Mouse (Mus musculus): ENCODE results near the gene Pomt1. TPM values are rescaled to one million over a fixed set of nuclear protein-coding genes. Genes with fewer than 3 reads are reported as not detected.

Gene Pomt1
- polyA plus RNA-seq, 1 experiment from 2014 or later: 27.2 TPM

DNA sequence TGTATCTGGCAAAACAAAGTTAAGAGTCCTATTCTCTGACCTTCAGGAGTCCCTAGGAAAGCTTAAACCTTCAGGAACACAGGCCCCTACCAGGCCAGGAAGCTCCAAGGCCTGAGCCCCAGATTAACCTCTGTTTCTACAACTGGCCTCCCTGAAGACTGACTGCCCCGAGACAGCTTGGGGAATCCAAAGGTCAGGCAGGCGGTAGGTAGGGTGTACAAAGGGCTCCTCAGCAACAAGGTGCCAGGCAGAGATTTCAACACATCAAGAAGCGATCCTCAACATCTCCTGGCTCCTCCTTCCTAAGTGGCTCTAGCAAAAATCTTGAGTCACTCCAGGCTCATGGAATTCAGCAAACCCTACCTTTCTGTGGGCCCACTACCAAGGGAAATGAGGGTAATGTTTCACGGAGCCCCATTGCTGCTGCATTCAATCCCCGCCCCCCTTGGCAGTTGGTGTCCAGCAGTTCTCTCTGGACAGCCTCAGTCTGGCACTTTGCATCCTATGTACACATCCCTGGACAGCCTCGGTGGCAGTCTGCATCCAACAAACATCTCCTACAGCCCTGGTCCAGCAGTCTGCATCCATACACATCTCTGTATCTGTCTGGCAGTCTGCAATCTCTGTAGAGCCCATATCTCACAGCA, 22.6 kb downstream of the Pomt1 start:
- Histone ChIP-seq H3K9me3 (no peaks in the 10 kb centered on the region), H3K36me3 (peaks cover 45% of the 10 kb centered on the region), H3K27ac (peak overlapping the region; percentile 91), H3K4me1 (replicated peaks) (peaks cover 23% of the 10 kb centered on the region), H3K27me3 (ENCODE audit: insufficient read depth, poor library complexity, severe bottlenecking) (no peaks in the 10 kb centered on the region), H3K4me3 (peak overlapping the region; percentile 90)
- WGBS: 68% methylated on average over 6 of the region's 6 CpGs
- DNase-seq (ENCODE audit: low spot score): no peak

DNA sequence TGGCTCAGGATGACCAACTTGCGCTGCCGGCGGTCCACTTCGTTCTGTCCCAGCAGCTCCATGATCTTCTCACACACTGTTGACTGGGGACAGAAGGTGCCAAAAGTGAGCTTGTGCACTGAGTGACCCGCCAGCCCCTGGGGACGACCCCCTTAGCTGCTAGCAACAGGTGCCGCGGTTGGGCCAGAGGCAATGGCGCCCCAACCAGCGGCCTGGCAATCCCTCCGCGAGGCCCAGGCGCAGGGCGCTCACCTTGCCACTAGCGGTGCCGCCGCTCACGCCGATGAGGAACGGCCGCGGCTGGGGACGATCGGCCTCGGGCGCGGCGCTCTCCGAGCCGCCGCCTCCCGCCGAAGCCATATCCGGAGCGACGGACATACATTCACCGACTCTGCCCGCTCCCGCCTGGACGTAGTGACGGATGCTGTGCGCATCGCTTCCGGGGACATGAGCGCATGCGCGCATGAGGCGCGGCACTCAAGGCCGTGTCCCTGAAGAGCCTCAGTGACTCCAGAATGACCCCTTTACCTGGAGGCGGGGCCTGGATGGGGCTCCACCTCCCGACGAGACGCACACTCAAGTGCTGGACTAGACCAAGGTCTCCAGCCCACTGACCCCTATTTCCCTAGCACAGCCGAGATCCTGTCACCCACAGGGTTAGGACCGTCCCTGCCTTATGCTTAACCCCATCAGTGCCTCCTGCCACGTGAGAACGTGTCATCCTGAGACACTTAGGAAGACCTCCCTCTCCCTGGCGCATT, 23.4 kb downstream of the Pomt1 start, which contains the start of gene Uck1:
Uck1 (minus strand) TSS at position 503 of the 761 bp plus-strand sequence.
- 2% methylated on average over 59 of the region's 59 CpGs for WGBS
- Histone ChIP-seq H3K27me3 (ENCODE audit: insufficient read depth, poor library complexity, severe bottlenecking) (no peaks in the 10 kb centered on the region), H3K36me3 (peaks cover 37% of the 10 kb centered on the region), H3K4me1 (replicated peaks) (peaks cover 23% of the 10 kb centered on the region), H3K4me3 (peak within 1 kb of the TSS; percentile 90), H3K9me3 (no peaks in the 10 kb centered on the region), H3K27ac (peak within 1 kb of the TSS; percentile 91)
- DNase-seq (ENCODE audit: low spot score): peak; percentile 90

DNA sequence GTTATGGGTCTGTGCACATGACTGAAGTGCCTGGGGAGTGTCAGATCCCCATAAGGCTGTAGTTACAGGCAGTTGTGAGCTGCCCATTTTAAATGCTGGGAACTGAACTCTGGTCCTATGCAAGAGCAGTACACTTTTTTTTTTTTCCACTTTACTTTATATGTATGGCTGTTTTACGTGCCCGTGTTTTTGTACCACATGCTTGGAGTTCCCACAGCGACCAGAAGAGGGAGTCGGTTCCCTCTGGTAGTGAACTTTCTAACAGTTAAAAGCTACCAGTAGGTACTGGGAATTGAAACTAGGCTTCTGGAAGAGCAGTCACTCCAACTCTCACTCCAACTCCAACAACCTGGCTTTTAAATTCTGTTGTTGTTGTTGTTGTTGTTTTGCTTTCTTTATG, 24.2 kb downstream of the Pomt1 start:
- Histone ChIP-seq H3K9me3 (no peaks in the 10 kb centered on the region), H3K36me3 (peaks cover 31% of the 10 kb centered on the region), H3K27ac (no peak overlapping the region), H3K4me1 (replicated peaks) (peaks cover 23% of the 10 kb centered on the region), H3K4me3 (peak overlapping the region; percentile 90; the same call in 1 of the 2 replicates), H3K27me3 (ENCODE audit: insufficient read depth, poor library complexity, severe bottlenecking) (no peaks in the 10 kb centered on the region)
- 23% methylated on average over 4 of the region's 4 CpGs for WGBS
- peak; percentile 38 for DNase-seq (ENCODE audit: low spot score)

DNA sequence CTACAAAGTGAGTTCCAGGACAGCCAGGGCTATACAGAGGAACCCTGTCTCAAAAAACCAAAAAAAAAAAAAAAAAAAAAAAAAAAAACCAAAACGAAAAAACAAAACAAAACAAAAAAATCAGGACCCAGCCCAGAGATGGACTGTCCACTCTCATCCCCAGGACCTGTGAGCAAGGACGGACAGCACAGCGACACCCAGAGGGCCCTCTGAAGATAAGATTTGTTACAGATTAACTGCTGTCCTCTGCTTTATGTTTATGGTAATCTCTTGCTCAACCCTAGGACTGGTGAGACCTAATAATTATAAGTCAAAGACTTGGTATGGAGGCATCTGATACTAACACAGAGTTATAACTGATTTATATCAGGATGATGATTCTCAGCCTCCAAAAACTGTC, 39.4 kb downstream of the Pomt1 start:
- no peak for DNase-seq (ENCODE audit: low spot score)
- Histone ChIP-seq H3K27ac (no peak overlapping the region), H3K36me3 (peaks cover 43% of the 10 kb centered on the region), H3K4me3 (no peak overlapping the region), H3K27me3 (ENCODE audit: insufficient read depth, poor library complexity, severe bottlenecking) (no peaks in the 10 kb centered on the region), H3K9me3 (no peaks in the 10 kb centered on the region), H3K4me1 (replicated peaks) (no peaks in the 10 kb centered on the region)
- WGBS: 85% methylated on average over 3 of the region's 3 CpGs

DNA sequence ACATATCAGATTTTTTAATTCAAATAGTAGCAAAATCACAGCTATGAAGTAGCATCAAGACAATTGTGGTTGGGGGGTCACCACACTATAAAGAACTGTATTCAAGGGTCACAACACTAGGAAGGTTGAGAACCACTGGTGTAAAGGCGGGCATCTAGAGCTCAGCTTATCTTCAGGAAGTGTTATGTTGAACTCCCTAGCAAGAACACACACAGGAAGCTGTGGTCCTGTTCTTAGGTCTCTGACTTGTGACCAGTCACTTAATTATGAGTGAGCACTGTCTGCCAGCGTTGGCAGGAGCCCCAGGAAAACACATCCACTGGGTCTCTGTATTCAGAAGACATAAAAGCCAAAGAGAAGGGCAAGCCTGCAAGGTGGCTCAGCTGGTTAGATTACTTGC, 45.9 kb downstream of the Pomt1 start:
- Histone ChIP-seq H3K36me3 (peaks cover 87% of the 10 kb centered on the region), H3K4me3 (no peak overlapping the region), H3K27me3 (ENCODE audit: insufficient read depth, poor library complexity, severe bottlenecking) (no peaks in the 10 kb centered on the region), H3K27ac (no peak overlapping the region), H3K4me1 (replicated peaks) (peaks cover 11% of the 10 kb centered on the region), H3K9me3 (no peaks in the 10 kb centered on the region)
- 92% methylated on average over 2 of the region's 2 CpGs for WGBS
- DNase-seq (ENCODE audit: low spot score): no peak

DNA sequence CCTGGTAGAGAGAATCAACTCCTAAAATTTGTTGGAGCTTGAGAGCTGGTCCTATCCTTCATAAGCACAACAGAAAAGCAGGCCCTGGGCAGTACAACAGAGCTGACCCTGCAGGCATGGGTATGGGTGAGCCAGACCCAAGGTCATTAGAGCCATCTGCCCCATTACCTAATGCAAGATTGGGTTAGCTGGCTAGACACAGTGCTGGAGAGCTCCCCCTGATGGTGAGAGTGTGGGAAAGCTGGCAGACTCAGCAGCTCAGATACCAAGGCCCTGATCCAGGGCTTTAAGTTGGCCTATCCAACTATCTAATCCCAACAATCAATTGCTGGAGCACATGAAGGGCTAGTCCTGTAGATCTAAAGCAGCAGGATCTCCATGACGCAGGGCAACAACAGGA, 46.3 kb downstream of the Pomt1 start:
- peaks cover 11% of the 10 kb centered on the region for H3K4me1 ChIP-seq (replicated peaks)
- no peak overlapping the region for H3K27ac ChIP-seq
- H3K27me3 ChIP-seq (ENCODE audit: insufficient read depth, poor library complexity, severe bottlenecking): no peaks in the 10 kb centered on the region
- peak; percentile 48 for DNase-seq (ENCODE audit: low spot score)
- H3K9me3 ChIP-seq: no peaks in the 10 kb centered on the region
- WGBS: 89% methylated on average over 1 of the region's 1 CpGs
- peaks cover 83% of the 10 kb centered on the region for H3K36me3 ChIP-seq
- no peak overlapping the region for H3K4me3 ChIP-seq

DNA sequence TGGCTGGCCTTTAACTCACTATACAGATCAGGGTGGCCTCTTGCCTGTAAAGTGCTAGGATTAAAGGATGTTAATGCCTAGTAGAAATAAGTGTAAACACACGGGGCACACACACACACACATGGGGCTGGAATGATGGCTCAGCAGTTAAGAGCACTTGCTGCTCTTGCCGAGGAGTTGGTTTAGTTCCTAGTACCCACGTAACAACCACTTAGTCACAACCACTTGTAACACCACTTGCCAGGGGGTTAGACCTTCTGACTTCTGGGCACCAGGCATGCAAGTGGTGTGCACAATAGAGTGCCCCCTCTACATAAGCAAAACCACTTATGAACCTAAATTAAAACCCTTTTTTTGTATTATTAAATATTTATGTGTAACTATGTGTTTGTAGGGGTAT, 47.6 kb downstream of the Pomt1 start:
- no peak for DNase-seq (ENCODE audit: low spot score)
- Histone ChIP-seq H3K4me1 (replicated peaks) (peaks cover 17% of the 10 kb centered on the region), H3K27ac (no peak overlapping the region), H3K36me3 (peaks cover 70% of the 10 kb centered on the region), H3K27me3 (ENCODE audit: insufficient read depth, poor library complexity, severe bottlenecking) (no peaks in the 10 kb centered on the region), H3K4me3 (no peak overlapping the region), H3K9me3 (no peaks in the 10 kb centered on the region)
- WGBS: 98% methylated on average over 3 of the region's 3 CpGs

DNA sequence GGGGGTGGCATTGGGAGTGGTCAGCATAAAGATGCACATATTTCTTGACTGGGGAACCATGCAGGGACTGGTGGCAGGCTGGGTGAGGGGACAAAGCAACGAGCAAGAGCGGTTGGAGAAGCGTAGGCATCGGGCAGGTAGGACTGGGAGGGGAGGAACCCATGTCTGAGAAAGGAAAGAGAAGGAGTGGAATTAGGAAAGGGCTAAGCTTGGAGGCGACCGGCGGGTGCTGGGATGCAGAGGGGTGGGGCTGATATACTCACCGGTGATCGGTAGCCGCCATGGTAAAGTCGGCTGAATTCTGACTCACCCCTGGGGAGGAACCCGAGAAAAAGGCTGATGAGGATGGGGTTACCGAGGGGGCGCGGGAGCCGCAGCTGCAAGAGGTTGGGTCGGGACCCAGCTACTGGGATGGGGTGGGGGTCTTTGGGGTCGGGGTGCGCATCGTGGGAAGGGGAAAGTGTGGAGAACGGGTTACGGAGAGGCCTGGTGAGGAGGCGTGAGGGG, 51.0 kb downstream of the Pomt1 start, which contains the start of gene Golga2:
Golga2 (plus strand) TSS at position 51 of the 507 bp plus-strand sequence.
- whole genome bisulfite sequencing: under 1% methylated on average over 23 of the region's 23 CpGs
- Histone ChIP-seq H3K4me1 (replicated peaks) (peaks cover 22% of the 10 kb centered on the region), H3K4me3 (peak within 1 kb of the TSS; percentile 99), H3K36me3 (peaks cover 43% of the 10 kb centered on the region), H3K27me3 (ENCODE audit: insufficient read depth, poor library complexity, severe bottlenecking) (no peaks in the 10 kb centered on the region), H3K9me3 (no peaks in the 10 kb centered on the region), H3K27ac (peak within 1 kb of the TSS; percentile 96)
- DNase-seq (ENCODE audit: low spot score): peak; percentile 33

DNA sequence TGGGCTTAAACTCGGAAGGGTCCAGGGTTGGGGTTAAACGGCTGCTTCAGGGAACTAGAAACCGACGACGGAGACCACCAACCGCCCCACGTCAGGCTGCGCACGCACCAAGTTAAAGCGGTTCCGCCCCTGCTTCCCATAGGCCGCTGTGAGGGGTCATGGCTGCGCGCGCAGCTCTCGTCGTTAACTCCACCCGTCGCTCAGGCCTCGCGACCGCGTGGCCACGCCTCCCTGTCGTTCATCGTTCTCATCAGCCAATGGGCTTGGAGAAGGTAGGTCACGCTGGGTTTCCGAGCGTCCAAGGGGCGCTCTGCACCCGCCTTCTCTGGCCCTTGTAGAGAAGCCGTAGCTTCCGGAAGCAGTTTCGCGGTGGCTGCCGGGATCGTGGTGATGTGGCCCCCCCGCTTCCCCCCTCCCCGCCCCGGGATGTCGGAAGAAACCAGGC, 51.6 kb downstream of the Pomt1 start, which contains the start of gene Swi5:
Swi5 (minus strand) TSS at position 153 of the 445 bp plus-strand sequence.
- peak; percentile 99 for DNase-seq (ENCODE audit: low spot score)
- H3K27me3 ChIP-seq (ENCODE audit: insufficient read depth, poor library complexity, severe bottlenecking): no peaks in the 10 kb centered on the region
- under 1% methylated on average over 41 of the region's 41 CpGs for WGBS
- H3K27ac ChIP-seq: peak within 1 kb of the TSS; percentile 96
- H3K4me1 ChIP-seq (replicated peaks): peaks cover 22% of the 10 kb centered on the region
- H3K36me3 ChIP-seq: peaks cover 43% of the 10 kb centered on the region
- no peaks in the 10 kb centered on the region for H3K9me3 ChIP-seq
- H3K4me3 ChIP-seq: peak within 1 kb of the TSS; percentile 99

DNA sequence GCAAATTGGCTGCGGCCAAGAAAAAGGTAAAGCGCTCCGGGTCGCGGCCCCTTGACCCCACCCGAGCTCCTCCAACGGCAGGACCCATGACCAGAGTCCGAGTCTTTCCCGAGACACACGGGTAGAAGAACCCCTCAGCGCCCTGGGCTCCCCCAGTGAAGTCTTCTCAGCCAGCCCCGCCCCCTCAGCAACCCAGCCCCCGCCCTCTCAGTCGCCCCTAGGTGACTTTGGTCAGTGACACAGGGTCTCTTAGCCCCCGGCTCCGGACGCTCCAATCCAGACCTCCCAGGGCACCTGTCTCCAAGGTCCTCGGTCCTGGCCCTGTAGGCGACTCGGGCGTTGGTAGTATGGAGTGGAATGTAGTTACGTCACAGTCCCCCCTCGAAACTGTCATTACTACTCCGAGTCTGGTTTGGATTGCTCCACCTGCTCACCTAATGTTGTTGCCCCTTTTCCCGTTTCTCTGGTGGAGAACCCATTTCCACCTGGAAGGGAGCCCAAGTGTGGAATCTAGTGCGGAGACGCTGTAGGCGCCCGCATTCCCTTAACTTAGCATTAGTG, 52.1 kb downstream of the Pomt1 start:
- H3K4me3 ChIP-seq: peak overlapping the region; percentile 99
- no peaks in the 10 kb centered on the region for H3K27me3 ChIP-seq (ENCODE audit: insufficient read depth, poor library complexity, severe bottlenecking)
- peak overlapping the region; percentile 96 for H3K27ac ChIP-seq
- DNase-seq (ENCODE audit: low spot score): no peak
- 2% methylated on average over 29 of the region's 29 CpGs for WGBS
- H3K4me1 ChIP-seq (replicated peaks): peaks cover 22% of the 10 kb centered on the region
- peaks cover 43% of the 10 kb centered on the region for H3K36me3 ChIP-seq
- H3K9me3 ChIP-seq: no peaks in the 10 kb centered on the region

DNA sequence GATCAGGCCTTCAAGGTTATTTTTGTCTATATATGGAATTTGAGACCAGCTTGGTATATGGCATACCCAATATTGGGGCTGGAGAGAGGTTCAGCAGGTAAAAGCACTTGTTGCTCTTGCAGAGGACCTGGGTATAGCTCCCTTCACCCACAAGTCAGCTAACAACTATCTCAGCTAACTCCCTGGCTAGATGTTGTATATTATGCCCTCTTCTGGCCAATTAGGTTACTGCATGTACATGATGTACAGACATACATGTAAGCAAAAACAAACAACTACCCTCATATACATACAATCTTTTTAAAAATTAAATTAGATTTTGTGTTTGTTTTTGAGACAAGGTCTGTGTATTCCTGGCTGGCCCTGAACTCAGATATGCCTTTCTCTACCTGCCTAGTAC, 53.2 kb downstream of the Pomt1 start:
- Histone ChIP-seq H3K36me3 (peaks cover 37% of the 10 kb centered on the region), H3K27ac (no peak overlapping the region), H3K9me3 (no peaks in the 10 kb centered on the region), H3K27me3 (ENCODE audit: insufficient read depth, poor library complexity, severe bottlenecking) (no peaks in the 10 kb centered on the region), H3K4me1 (replicated peaks) (peaks cover 22% of the 10 kb centered on the region), H3K4me3 (peak overlapping the region; percentile 99; the same call in 1 of the 2 replicates)
- no peak for DNase-seq (ENCODE audit: low spot score)

DNA sequence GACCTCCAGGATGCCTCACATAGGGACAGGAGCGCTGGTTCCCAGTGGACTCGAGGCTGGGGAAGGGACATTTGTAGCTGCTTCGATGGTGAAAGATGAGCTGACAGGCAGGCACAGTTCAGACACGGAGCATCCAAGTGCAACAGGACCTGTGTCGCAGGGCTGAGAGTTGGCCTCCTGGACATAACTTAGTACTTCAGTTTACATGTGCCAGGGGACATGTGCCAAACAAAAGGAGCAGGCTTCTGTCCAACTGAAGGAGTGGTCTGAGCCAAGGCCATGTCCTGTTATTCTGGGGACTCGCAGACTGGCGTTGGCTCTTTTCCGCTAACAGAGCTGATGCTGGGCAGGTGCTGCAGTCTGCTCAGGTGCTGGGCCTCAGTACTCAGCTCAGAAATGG, 58.0 kb downstream of the Pomt1 start:
- WGBS: 89% methylated on average over 8 of the region's 8 CpGs
- no peaks in the 10 kb centered on the region for H3K27me3 ChIP-seq (ENCODE audit: insufficient read depth, poor library complexity, severe bottlenecking)
- H3K36me3 ChIP-seq: peaks cover 64% of the 10 kb centered on the region
- H3K9me3 ChIP-seq: no peaks in the 10 kb centered on the region
- DNase-seq (ENCODE audit: low spot score): no peak
- peaks cover 1% of the 10 kb centered on the region for H3K4me1 ChIP-seq (replicated peaks)
- H3K4me3 ChIP-seq: no peak overlapping the region
- no peak overlapping the region for H3K27ac ChIP-seq

DNA sequence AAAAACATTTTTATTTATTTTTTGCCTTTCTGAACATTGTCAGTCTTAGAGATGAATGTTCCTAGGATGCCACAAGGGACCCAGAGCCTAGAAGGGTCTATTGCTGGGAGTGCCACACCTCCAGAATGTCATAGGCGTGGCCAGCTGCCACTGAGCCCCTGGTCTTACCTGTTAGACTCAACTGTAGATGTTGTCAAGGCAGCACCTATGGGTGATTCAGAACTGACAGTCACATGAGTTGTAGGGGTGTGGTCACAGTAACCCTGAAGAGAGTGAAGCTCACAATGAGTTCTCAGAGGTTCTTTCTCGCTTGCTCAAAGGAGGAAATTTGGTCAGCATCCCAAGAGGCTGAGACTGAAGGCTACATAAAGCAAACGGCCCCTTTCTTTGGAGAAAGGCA, 58.9 kb downstream of the Pomt1 start:
- no peak for DNase-seq (ENCODE audit: low spot score)
- H3K4me1 ChIP-seq (replicated peaks): no peaks in the 10 kb centered on the region
- H3K36me3 ChIP-seq: peaks cover 73% of the 10 kb centered on the region
- H3K4me3 ChIP-seq: no peak overlapping the region
- 85% methylated on average over 3 of the region's 3 CpGs for whole genome bisulfite sequencing
- H3K9me3 ChIP-seq: no peaks in the 10 kb centered on the region
- no peak overlapping the region for H3K27ac ChIP-seq
- H3K27me3 ChIP-seq (ENCODE audit: insufficient read depth, poor library complexity, severe bottlenecking): no peaks in the 10 kb centered on the region

Data from hindbrain, embryonic 10.5 days (tissue).